Comparison of ENCODE assay signal across 17 mouse cellular contexts in the genomic region with DNA sequence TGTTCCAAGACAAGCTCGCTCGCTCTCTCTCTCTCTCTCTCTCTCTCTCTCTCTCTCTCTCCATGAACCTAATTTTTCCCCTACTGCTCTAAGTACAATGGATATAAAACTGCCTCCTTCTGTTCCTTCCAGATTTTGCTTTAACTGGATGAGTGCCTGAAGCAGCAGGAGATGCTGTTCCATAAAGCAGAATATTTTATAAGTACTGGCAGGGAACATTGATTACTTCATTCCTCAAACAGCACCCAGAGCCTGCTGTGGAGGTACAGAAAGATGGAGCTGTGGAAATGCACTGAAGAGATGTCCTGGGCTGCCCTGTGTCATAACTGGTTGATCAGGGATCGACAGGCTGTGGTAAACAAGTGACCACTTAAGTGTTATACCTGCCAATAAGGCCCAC.
DNase-seq lines count a peak whose midpoint lies in the region.
"Had no signal": no experiment of that assay in that cellular context is flagged by ENCODE, and none has a peak within 500 bp of the region (broad histone marks: within the 10 kb centered on the region; RNA-seq: fewer than 3 reads in every experiment).

No protein-coding gene starts in this region.

- peak; percentile 5 to 36 for DNase-seq in frontal cortex, adult 2 months (ENCODE audit: extremely low spot score in 1 of 2, low spot score in 1 of 2)
- DNase-seq in frontal cortex, postnatal 25 days (ENCODE audit: low spot score in 2 of 2): no peak
- peak; percentile 17 for DNase-seq in right cerebral cortex, postnatal 25 days
- no peak for DNase-seq in right cerebral cortex, postnatal 36 days (ENCODE audit: low spot score in 2 of 2)
- peak; percentile 40 to 42 for DNase-seq in layer of hippocampus, adult 8-10 months (ENCODE audit: low spot score in 2 of 2)
- peak; percentile 67 for DNase-seq in telencephalon, adult 2 months (ENCODE audit: low read depth, low spot score)
- no peak for DNase-seq in gastrocnemius, postnatal 10 days
- DNase-seq in thymus, postnatal 0 days (ENCODE audit: low spot score): no peak
- DNase-seq: adrenal gland, postnatal 36 days; cerebellum, adult 18-20 months; cerebellum, postnatal 25 days; embryo, embryonic 11 days; heart, adult 11 months; heart, postnatal 10 days; kidney, adult 11 months; liver; lung, postnatal 36 days had no signal

Comparison
In these comparisons a context has a peak if more than half of its experiments do, and no peak if none do; other contexts are left out.
1. DNase-seq: peak in frontal cortex, adult 2 months (2 of 2), right cerebral cortex, postnatal 25 days (single experiment), layer of hippocampus, adult 8-10 months (2 of 2) and telencephalon, adult 2 months (single experiment); none in frontal cortex, postnatal 25 days (0 of 2), right cerebral cortex, postnatal 36 days (0 of 2), gastrocnemius, postnatal 10 days (single experiment) and thymus, postnatal 0 days (single experiment).